Mouse (Mus musculus) limb, embryonic 14.5 days (tissue): ENCODE results near the gene Wfikkn2. TPM values are rescaled to one million over a fixed set of nuclear protein-coding genes. Genes with fewer than 3 reads are reported as not detected.

ENCODE experiments used
- ATAC-seq: fragments of 200-750 bp; cut with Nextera tagmentation; 2 replicates; pipeline ENCODE4 v1.8.0; 2017; ENCODE audit warnings: low read depth, moderate number of reproducible peaks, moderate TSS enrichment; ENCODE audit not compliant: low FRiP score
- DNase-seq: peaks from one replicate; pipeline ENCODE4 v3.0.0-alpha.2; 2015; ENCODE audit warnings: low spot score
- H3K27ac ChIP-seq: fragments of 300-500 bp; sonication (generic); replicated peaks from 2 replicates; pipeline ENCODE4 v1.5.1; 2014; ENCODE audit warnings: low read depth, mild to moderate bottlenecking, low read length, moderate library complexity, mixed read lengths
- H3K27me3 ChIP-seq: fragments of 300-500 bp; sonication (generic); 2 replicates; pipeline ENCODE4 v1.6.1; 2014; ENCODE audit warnings: low read length, mixed read lengths; ENCODE audit not compliant: control insufficient read depth, insufficient read depth
- H3K36me3 ChIP-seq: fragments of 300-500 bp; sonication (generic); 2 replicates; pipeline ENCODE4 v1.6.1; 2014; ENCODE audit warnings: mild to moderate bottlenecking, low read length, moderate library complexity, mixed read lengths; ENCODE audit not compliant: control insufficient read depth, insufficient read depth
- H3K4me1 ChIP-seq: fragments of 300-500 bp; sonication (generic); 2 replicates; pipeline ENCODE4 v1.6.1; 2014; ENCODE audit warnings: antibody characterized with exemption, low read length, mixed read lengths; ENCODE audit not compliant: control insufficient read depth, insufficient read depth
- H3K4me2 ChIP-seq: fragments of 300-500 bp; sonication (generic); replicated peaks from 2 replicates; pipeline ENCODE4 v1.6.1; 2014; ENCODE audit warnings: low read depth, mild to moderate bottlenecking, low read length, moderate library complexity; ENCODE audit not compliant: severe bottlenecking
- H3K4me3 ChIP-seq: fragments of 300-500 bp; sonication (generic); replicated peaks from 2 replicates; pipeline ENCODE4 v1.5.1; 2014; ENCODE audit warnings: low read length
- H3K9ac ChIP-seq: fragments of 300-500 bp; sonication (generic); 2 replicates; pipeline ENCODE4 v1.6.1; 2014; ENCODE audit warnings: mild to moderate bottlenecking, low read depth, low read length, moderate library complexity; ENCODE audit not compliant: severe bottlenecking
- H3K9me3 ChIP-seq: fragments of 300-500 bp; sonication (generic); 2 replicates; pipeline ENCODE4 v1.6.1; 2016; ENCODE audit warnings: low read length; ENCODE audit not compliant: control insufficient read depth
- POLR2A ChIP-seq: fragments of 200-500 bp; IDR thresholded peaks from 2 replicates; pipeline ENCODE4 v1.8.0; 2012; ENCODE audit warnings: inconsistent platforms, mild to moderate bottlenecking, moderate library complexity, borderline replicate concordance; ENCODE audit not compliant: insufficient read depth, insufficient read length; ENCODE audit errors: extremely low read depth
- WGBS: fragments of 180-500 bp; shearing (Covaris S2); extraction: QIAGEN DNeasy Blood & Tissue Kit; methylation state at CpG from one replicate; pipeline ENCODE4 v1.1.7; 2014; 5-methylcytosine and 5-hydroxymethylcytosine counted together
- polyA plus RNA-seq, 2 experiments: library from polyadenylated mRNA; depleted of rRNA in 1 of 2; stranded (reverse) in 1 of 2; unstranded in 1 of 2; fragments of >200 nt; fragmentation: Nextera tagmentation in 1 of 2; extraction: Ambion mirVana in 1 of 2; gene quantifications; 2 replicates each; pipeline versions ENCODE4 v1.2.1 to v1.2.3; 2012 to 2014

The Wfikkn2 gene
- polyA plus RNA-seq, 2 experiments: 9.7 to 19.9 TPM

DNA sequence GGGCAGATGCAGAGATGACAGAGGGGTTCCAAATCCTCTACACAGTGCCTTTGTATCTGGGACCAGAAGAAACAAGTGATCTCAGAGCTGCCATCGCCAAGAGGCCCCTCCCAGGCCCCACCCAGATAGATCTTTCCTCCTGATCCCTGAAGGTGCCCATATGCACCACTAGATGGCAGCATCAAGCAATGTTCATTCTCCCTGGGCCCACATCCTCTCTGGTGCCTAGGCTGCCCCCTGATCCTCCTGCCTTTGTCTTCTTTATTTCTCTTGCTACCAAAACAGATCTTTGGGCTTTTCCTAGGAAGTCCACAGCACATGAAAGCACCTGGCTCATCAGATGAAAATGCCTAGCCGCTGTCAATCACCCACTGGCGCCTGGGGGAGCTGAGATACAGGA, 9.7 kb downstream of the Wfikkn2 start:
- WGBS: 23% methylated on average over 3 of the region's 3 CpGs
- TF ChIP-seq POLR2A: no peak
- peak overlapping the region; percentile 26; the same call in 1 of the 2 replicates for H3K9ac ChIP-seq
- H3K27ac ChIP-seq: 0 out of 2 replicates have a peak overlapping the region, but pooled peaks have one; percentile 26
- H3K4me2 ChIP-seq: peak overlapping the region; percentile 25; the same call in 1 of the 2 replicates
- ATAC-seq (peak; percentile 91), DNase-seq (peak; percentile 95)
- H3K4me1 ChIP-seq: 0 out of 2 replicates have a peak, but pooled peaks cover 8% of the 10 kb centered on the region
- no peaks in the 10 kb centered on the region for H3K27me3 ChIP-seq
- H3K9me3 ChIP-seq: no peaks in the 10 kb centered on the region
- H3K36me3 ChIP-seq: 0 out of 2 replicates have a peak, but pooled peaks cover 5% of the 10 kb centered on the region
- no peak overlapping the region for H3K4me3 ChIP-seq

DNA sequence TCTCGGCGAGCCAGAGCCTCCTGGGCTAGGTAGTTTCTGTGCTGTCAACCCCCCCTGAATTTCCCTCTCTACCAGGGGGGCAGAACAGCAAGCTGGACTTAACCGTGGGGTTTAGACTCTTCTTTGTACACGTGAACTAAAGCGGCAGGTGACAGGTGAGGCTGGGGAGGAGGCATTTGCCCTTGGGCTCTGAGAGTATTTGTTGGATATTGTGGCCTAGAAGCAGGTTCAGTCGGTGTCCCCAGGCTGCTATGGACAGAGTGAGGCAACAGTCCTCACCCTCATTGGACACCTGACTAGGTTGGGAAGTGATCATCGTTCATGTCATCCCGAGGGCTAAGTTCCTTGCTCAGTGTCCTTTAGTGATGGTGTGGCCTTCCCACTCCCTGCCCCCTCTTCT, 10.9 kb downstream of the Wfikkn2 start:
- TF ChIP-seq POLR2A: no peak
- no peak overlapping the region for H3K4me3 ChIP-seq

DNA sequence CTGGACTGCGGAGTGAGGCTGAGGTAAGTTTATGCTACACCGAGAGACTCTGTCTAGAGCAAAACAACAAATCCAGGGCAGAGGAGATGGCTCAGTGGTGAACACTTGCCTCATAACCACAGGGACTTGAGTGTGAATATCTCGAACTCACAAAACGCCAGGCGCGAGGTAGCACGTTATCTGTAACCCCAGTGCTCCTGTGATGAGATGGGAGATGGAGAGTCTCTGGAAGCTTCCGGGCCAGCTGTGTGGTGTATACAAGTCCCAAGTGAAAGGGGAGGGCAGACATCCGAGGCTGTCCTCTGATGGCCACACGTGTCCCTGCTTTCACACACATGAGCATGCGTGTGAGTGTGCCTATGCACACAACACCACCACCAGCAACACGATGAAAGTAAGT, 11.4 kb downstream of the Wfikkn2 start:
- 0 out of 2 replicates have a peak, but pooled peaks cover 5% of the 10 kb centered on the region for H3K36me3 ChIP-seq
- DNase-seq (no peak), ATAC-seq (no peak)
- WGBS: 89% methylated on average over 12 of the region's 12 CpGs
- H3K27ac ChIP-seq: no peak overlapping the region
- no peak overlapping the region for H3K9ac ChIP-seq
- H3K27me3 ChIP-seq: no peaks in the 10 kb centered on the region
- no peak overlapping the region for H3K4me3 ChIP-seq
- H3K4me2 ChIP-seq: no peak overlapping the region
- H3K9me3 ChIP-seq: no peaks in the 10 kb centered on the region
- no peaks in the 10 kb centered on the region for H3K4me1 ChIP-seq
- no peak for TF ChIP-seq POLR2A

More for the DNA sequence above, 10.9 kb downstream of the Wfikkn2 start:
- 0 out of 2 replicates have a peak, but pooled peaks cover 3% of the 10 kb centered on the region for H3K4me1 ChIP-seq
- no peak for DNase-seq
- 0 out of 2 replicates have a peak, but pooled peaks cover 5% of the 10 kb centered on the region for H3K36me3 ChIP-seq
- H3K9me3 ChIP-seq: no peaks in the 10 kb centered on the region
- H3K9ac ChIP-seq: no peak overlapping the region
- no peak overlapping the region for H3K4me2 ChIP-seq
- ATAC-seq: no peak
- no peak overlapping the region for H3K27ac ChIP-seq
- 87% methylated on average over 8 of the region's 8 CpGs for WGBS
- no peaks in the 10 kb centered on the region for H3K27me3 ChIP-seq

DNA sequence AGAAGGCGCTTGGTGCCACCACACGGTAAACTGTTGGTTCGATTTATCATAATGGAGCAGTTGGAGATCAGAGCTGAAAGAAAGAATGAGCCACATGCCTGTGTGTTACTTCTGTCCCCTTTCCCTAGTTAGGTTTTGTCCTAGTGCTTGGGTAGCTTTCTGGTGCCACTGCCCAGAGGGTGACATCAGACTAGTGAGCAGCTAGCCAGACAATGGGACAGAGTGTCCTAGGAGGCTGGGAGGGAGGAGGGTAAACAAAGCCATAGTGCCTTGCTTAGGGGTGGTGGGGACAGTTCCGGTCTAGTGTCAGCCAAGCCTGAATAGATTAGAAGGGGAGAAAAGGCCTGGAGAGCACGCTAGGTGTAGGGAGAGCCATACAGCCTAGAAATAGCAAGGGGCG, 12.4 kb downstream of the Wfikkn2 start:
- 0 out of 2 replicates have a peak, but pooled peaks cover 5% of the 10 kb centered on the region for H3K36me3 ChIP-seq
- no peak for TF ChIP-seq POLR2A
- no peaks in the 10 kb centered on the region for H3K9me3 ChIP-seq
- WGBS: 79% methylated on average over 6 of the region's 6 CpGs
- no peak overlapping the region for H3K27ac ChIP-seq
- no peaks in the 10 kb centered on the region for H3K27me3 ChIP-seq
- ATAC-seq (no peak), DNase-seq (no peak)
- no peak overlapping the region for H3K4me3 ChIP-seq
- no peak overlapping the region for H3K4me2 ChIP-seq
- H3K9ac ChIP-seq: no peak overlapping the region
- peaks cover 2% of the 10 kb centered on the region for H3K4me1 ChIP-seq

DNA sequence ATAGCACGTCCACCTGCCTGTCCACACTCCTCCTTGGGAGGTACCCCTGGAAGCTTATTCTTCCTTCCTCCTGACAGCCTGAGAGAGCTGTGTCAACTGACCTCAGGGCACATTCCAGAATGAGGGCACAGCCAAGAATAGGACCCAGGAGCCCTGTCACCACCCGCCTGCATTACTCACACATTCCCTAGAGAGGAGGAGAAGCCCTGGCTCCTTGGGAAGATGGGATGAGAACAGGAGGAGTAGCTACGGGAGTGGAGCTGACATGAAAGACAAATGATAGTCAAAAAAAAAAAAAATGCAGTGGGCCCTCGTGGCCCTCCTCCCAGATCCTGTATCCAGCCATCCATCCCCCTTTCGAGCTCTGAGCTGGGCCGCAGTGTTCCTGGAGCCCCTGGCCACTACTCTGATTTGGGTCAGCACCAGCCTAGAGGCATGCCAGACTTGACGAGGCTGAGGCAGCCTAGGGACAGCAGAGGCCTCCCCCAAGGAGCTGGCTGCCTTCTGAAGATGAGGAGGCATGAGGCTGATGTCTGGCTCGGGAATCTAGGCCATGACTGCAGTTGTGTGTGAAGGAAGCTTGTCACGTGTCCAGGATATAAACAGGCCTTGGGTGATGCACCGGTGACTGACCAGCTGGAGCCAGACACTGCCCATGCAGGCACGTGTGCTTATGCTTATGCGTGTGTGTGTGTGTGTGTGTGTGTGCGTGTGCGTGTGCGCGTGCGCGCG, 13.8 kb downstream of the Wfikkn2 start:
- WGBS: 74% methylated on average over 19 of the region's 19 CpGs
- Histone ChIP-seq H3K9me3 (no peaks in the 10 kb centered on the region), H3K27me3 (no peaks in the 10 kb centered on the region), H3K4me2 (no peak overlapping the region), H3K36me3 (no peaks in the 10 kb centered on the region), H3K9ac (no peak overlapping the region), H3K4me3 (no peak overlapping the region), H3K27ac (no peak overlapping the region), H3K4me1 (peaks cover 9% of the 10 kb centered on the region)
- DNase-seq (no peak), ATAC-seq (no peak)
- no peak for TF ChIP-seq POLR2A

DNA sequence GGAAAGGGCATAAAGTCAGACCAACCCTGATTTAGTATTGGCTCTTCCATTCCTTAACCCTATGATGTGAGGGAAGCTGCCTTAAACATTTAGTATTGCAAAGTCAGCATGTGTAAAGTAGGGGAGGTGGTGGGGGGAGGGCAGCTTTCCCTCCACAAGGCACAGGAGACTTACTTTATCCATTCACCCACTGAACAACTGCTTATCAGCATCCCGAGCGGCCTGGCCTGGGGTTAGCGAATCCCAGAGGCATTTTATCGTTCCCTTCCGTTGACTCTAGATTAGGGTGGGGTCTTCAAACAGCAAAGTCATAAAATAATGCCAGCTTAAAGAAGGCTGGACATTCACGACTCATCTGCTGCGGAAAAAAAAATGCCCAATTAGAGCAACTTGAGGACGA, 15.6 kb downstream of the Wfikkn2 start:
- no peak for ATAC-seq
- peaks cover 12% of the 10 kb centered on the region for H3K4me1 ChIP-seq
- no peak for TF ChIP-seq POLR2A
- WGBS: 74% methylated on average over 8 of the region's 8 CpGs
- H3K4me2 ChIP-seq: no peak overlapping the region
- no peaks in the 10 kb centered on the region for H3K9me3 ChIP-seq
- no peak overlapping the region for H3K27ac ChIP-seq
- H3K36me3 ChIP-seq: no peaks in the 10 kb centered on the region
- no peak for DNase-seq
- H3K4me3 ChIP-seq: no peak overlapping the region
- no peaks in the 10 kb centered on the region for H3K27me3 ChIP-seq
- no peak overlapping the region for H3K9ac ChIP-seq
